Mouse (Mus musculus) kidney, embryonic 14.5 days (tissue): Measurements from ENCODE around the gene Gata5. TPM values are rescaled to one million over a fixed set of nuclear protein-coding genes. Genes with fewer than 3 reads are reported as not detected.

Experiments used
- ATAC-seq: fragments of 200-750 bp; cut with Nextera tagmentation; 2 replicates; pipeline ENCODE4 v1.8.0; 2017; ENCODE audit warnings: moderate number of reproducible peaks, mild to moderate bottlenecking, moderate TSS enrichment, moderate library complexity; ENCODE audit not compliant: low FRiP score, low TSS enrichment
- H3K27ac ChIP-seq: fragments of 300-500 bp; sonication (generic); 2 replicates; pipeline ENCODE4 v1.5.1; 2014; ENCODE audit warnings: low read depth, mild to moderate bottlenecking, low read length, moderate library complexity, mixed read lengths
- H3K27me3 ChIP-seq: fragments of 300-500 bp; sonication (generic); 2 replicates; pipeline ENCODE4 v1.6.1; 2014; ENCODE audit warnings: mild to moderate bottlenecking, low read length; ENCODE audit not compliant: control insufficient read depth, insufficient read depth
- H3K36me3 ChIP-seq: fragments of 300-500 bp; sonication (generic); 2 replicates; pipeline ENCODE4 v1.6.1; 2014; ENCODE audit warnings: low read length, mixed read lengths; ENCODE audit not compliant: control insufficient read depth, insufficient read depth
- H3K4me1 ChIP-seq: fragments of 300-500 bp; sonication (generic); 2 replicates; pipeline ENCODE4 v1.6.1; 2014; ENCODE audit warnings: low read length, mixed read lengths; ENCODE audit not compliant: control insufficient read depth, insufficient read depth
- H3K4me2 ChIP-seq: fragments of 300-500 bp; sonication (generic); replicated peaks from 2 replicates; pipeline ENCODE4 v1.6.1; 2014; ENCODE audit warnings: low read depth, mild to moderate bottlenecking, low read length
- H3K4me3 ChIP-seq: fragments of 300-500 bp; sonication (generic); 2 replicates; pipeline ENCODE4 v1.5.1; 2014; ENCODE audit warnings: mild to moderate bottlenecking, low read length
- H3K9ac ChIP-seq: fragments of 300-500 bp; sonication (generic); 2 replicates; pipeline ENCODE4 v1.6.1; 2014; ENCODE audit warnings: low read depth, mild to moderate bottlenecking, low read length, moderate library complexity
- H3K9me3 ChIP-seq: fragments of 300-500 bp; sonication (generic); 2 replicates; pipeline ENCODE4 v1.6.1; 2016; ENCODE audit warnings: low read length; ENCODE audit not compliant: control insufficient read depth
- WGBS: fragments of 180-500 bp; shearing (Covaris S2); extraction: QIAGEN DNeasy Blood & Tissue Kit; methylation state at CpG from one replicate; pipeline ENCODE4 v1.1.7; 2014; 5-methylcytosine and 5-hydroxymethylcytosine counted together
- polyA plus RNA-seq: library from polyadenylated mRNA; unstranded; fragments of >200 nt; fragmentation: Nextera tagmentation; extraction: Ambion mirVana; gene quantifications from 2 replicates; pipeline ENCODE4 v1.2.1, GENCODE M21; 2014

Gene Gata5
- 3.5 and 4.5 TPM in 2 replicates for polyA plus RNA-seq

GRCm38 (mm10) chr2:180334551-180334986, at the start of gene Gata5:
TSS of gene Gata5 (minus strand) at chr2:180334699.
- Histone ChIP-seq H3K27me3 (peaks cover 43% of the 10 kb centered on the region), H3K4me1 (no peaks in the 10 kb centered on the region; the same call in 1 of the 2 replicates), H3K27ac (no peak within 1 kb of the TSS; the same call in 1 of the 2 replicates), H3K9ac (peak within 1 kb of the TSS; percentile 75), H3K4me2 (peak within 1 kb of the TSS; percentile 72), H3K9me3 (no peaks in the 10 kb centered on the region), H3K36me3 (no peaks in the 10 kb centered on the region), H3K4me3 (peak within 1 kb of the TSS; percentile 58)
- peak; percentile 91 for ATAC-seq
- WGBS = under 1% methylated on average over 24 of the region's 33 CpGs

- no peak overlapping the region for H3K4me3 ChIP-seq
- no peaks in the 10 kb centered on the region for H3K4me1 ChIP-seq
- no peaks in the 10 kb centered on the region for H3K36me3 ChIP-seq
- 81% methylated on average over 5 of the region's 5 CpGs for WGBS
- no peaks in the 10 kb centered on the region for H3K9me3 ChIP-seq
- H3K27ac ChIP-seq = no peak overlapping the region
- no peak overlapping the region for H3K9ac ChIP-seq
- no peak for ATAC-seq
- H3K27me3 ChIP-seq = no peaks in the 10 kb centered on the region
- no peak overlapping the region for H3K4me2 ChIP-seq
Measured at GRCm38 (mm10) chr2:180376730-180377129, 42.2 kb upstream of the Gata5 start.

GRCm38 (mm10) chr2:180373256-180373655, 38.8 kb upstream of the Gata5 start:
- H3K36me3 ChIP-seq = no peaks in the 10 kb centered on the region
- H3K9me3 ChIP-seq = no peaks in the 10 kb centered on the region
- no peak overlapping the region for H3K9ac ChIP-seq
- H3K27ac ChIP-seq = no peak overlapping the region
- H3K4me1 ChIP-seq = no peaks in the 10 kb centered on the region
- WGBS = 75% methylated on average over 10 of the region's 10 CpGs
- no peak overlapping the region for H3K4me3 ChIP-seq
- no peaks in the 10 kb centered on the region for H3K27me3 ChIP-seq
- ATAC-seq = no peak
- H3K4me2 ChIP-seq = no peak overlapping the region

- WGBS = 67% methylated on average over 5 of the region's 5 CpGs
- no peak for ATAC-seq
- no peak overlapping the region for H3K27ac ChIP-seq
- H3K9ac ChIP-seq = no peak overlapping the region
- no peaks in the 10 kb centered on the region for H3K4me1 ChIP-seq
- no peaks in the 10 kb centered on the region for H3K27me3 ChIP-seq
- no peaks in the 10 kb centered on the region for H3K9me3 ChIP-seq
- no peak overlapping the region for H3K4me2 ChIP-seq
- H3K4me3 ChIP-seq = no peak overlapping the region
- no peaks in the 10 kb centered on the region for H3K36me3 ChIP-seq
Measured at GRCm38 (mm10) chr2:180368359-180368758, 33.9 kb upstream of the Gata5 start.

GRCm38 (mm10) chr2:180367350-180367749, 32.9 kb upstream of the Gata5 start:
- H3K4me3 ChIP-seq = no peak overlapping the region
- H3K36me3 ChIP-seq = no peaks in the 10 kb centered on the region
- H3K9ac ChIP-seq = no peak overlapping the region
- no peaks in the 10 kb centered on the region for H3K27me3 ChIP-seq
- H3K27ac ChIP-seq = no peak overlapping the region
- no peaks in the 10 kb centered on the region for H3K4me1 ChIP-seq
- H3K9me3 ChIP-seq = no peaks in the 10 kb centered on the region
- H3K4me2 ChIP-seq = no peak overlapping the region
- WGBS = 82% methylated on average over 4 of the region's 4 CpGs
- no peak for ATAC-seq

GRCm38 (mm10) chr2:180363434-180363720, 28.9 kb upstream of the Gata5 start:
- no peaks in the 10 kb centered on the region for H3K4me1 ChIP-seq
- no peaks in the 10 kb centered on the region for H3K27me3 ChIP-seq
- no peak for ATAC-seq
- H3K4me2 ChIP-seq = no peak overlapping the region
- 66% methylated on average over 3 of the region's 3 CpGs for WGBS
- no peaks in the 10 kb centered on the region for H3K36me3 ChIP-seq
- no peak overlapping the region for H3K9ac ChIP-seq
- no peak overlapping the region for H3K27ac ChIP-seq
- H3K4me3 ChIP-seq = no peak overlapping the region
- no peaks in the 10 kb centered on the region for H3K9me3 ChIP-seq

GRCm38 (mm10) chr2:180362585-180363433, 28.3 kb upstream of the Gata5 start:
- no peak overlapping the region for H3K4me3 ChIP-seq
- 60% methylated on average over 7 of the region's 7 CpGs for WGBS
- H3K27me3 ChIP-seq = no peaks in the 10 kb centered on the region
- no peak overlapping the region for H3K4me2 ChIP-seq
- no peaks in the 10 kb centered on the region for H3K9me3 ChIP-seq
- H3K36me3 ChIP-seq = no peaks in the 10 kb centered on the region
- ATAC-seq = peak; percentile 62; the same call in 1 of the 2 replicates
- H3K9ac ChIP-seq = no peak overlapping the region
- H3K4me1 ChIP-seq = no peaks in the 10 kb centered on the region
- H3K27ac ChIP-seq = no peak overlapping the region

GRCm38 (mm10) chr2:180359062-180359461, 24.6 kb upstream of the Gata5 start:
- Histone ChIP-seq H3K9ac (no peak overlapping the region), H3K9me3 (no peaks in the 10 kb centered on the region), H3K27ac (no peak overlapping the region), H3K27me3 (no peaks in the 10 kb centered on the region), H3K36me3 (no peaks in the 10 kb centered on the region), H3K4me1 (no peaks in the 10 kb centered on the region), H3K4me2 (no peak overlapping the region), H3K4me3 (no peak overlapping the region)
- ATAC-seq = no peak
- 8% methylated on average over 4 of the region's 4 CpGs for WGBS

GRCm38 (mm10) chr2:180353338-180353737, 18.8 kb upstream of the Gata5 start:
- no peak overlapping the region for H3K4me3 ChIP-seq
- no peaks in the 10 kb centered on the region for H3K27me3 ChIP-seq
- no peaks in the 10 kb centered on the region for H3K9me3 ChIP-seq
- no peak overlapping the region for H3K27ac ChIP-seq
- H3K4me2 ChIP-seq = no peak overlapping the region
- H3K9ac ChIP-seq = no peak overlapping the region
- no peak for ATAC-seq
- 57% methylated on average over 20 of the region's 20 CpGs for WGBS
- H3K36me3 ChIP-seq = no peaks in the 10 kb centered on the region
- no peaks in the 10 kb centered on the region for H3K4me1 ChIP-seq
